Mouse (Mus musculus) liver, adult 2 months (tissue): ENCODE data around the gene Myh1.

Experiments
- CTCF ChIP-seq: fragments of 200-500 bp; IDR thresholded peaks from 2 replicates; pipeline ENCODE4 v1.5.1; 2011; ENCODE audit warnings: low read depth, low read length, control low read depth
- POLR2A ChIP-seq: fragments of 200-500 bp; IDR thresholded peaks from 2 replicates; pipeline ENCODE4 v1.6.1; 2011; ENCODE audit warnings: low read length, control low read depth; ENCODE audit not compliant: insufficient read depth; ENCODE audit errors: extremely low read depth

GRCm38 (mm10) chr11:67164851-67165250, 35.0 kb upstream of the Myh1 start:
- TF ChIP-seq POLR2A, result no peak
- no peak for TF ChIP-seq CTCF
